Mouse (Mus musculus) R1 (cell line): ENCODE measurements around the gene Dlg5.

ENCODE experiments used
- DNase-seq: peaks from one replicate; pipeline ENCODE4 v3.0.0-alpha.2; 2018; ENCODE audit warnings: low read depth, low spot score

The Dlg5 gene

GRCm38 (mm10) chr14:24234411-24234810 lies 11.3 kb downstream of the Dlg5 start:
- DNase-seq = peak; percentile 49

- peak; percentile 58 for DNase-seq
Measured at GRCm38 (mm10) chr14:24232641-24233633, 12.8 kb downstream of the Dlg5 start.

GRCm38 (mm10) chr14:24228549-24228948 lies 17.2 kb downstream of the Dlg5 start:
- no peak for DNase-seq

DNA sequence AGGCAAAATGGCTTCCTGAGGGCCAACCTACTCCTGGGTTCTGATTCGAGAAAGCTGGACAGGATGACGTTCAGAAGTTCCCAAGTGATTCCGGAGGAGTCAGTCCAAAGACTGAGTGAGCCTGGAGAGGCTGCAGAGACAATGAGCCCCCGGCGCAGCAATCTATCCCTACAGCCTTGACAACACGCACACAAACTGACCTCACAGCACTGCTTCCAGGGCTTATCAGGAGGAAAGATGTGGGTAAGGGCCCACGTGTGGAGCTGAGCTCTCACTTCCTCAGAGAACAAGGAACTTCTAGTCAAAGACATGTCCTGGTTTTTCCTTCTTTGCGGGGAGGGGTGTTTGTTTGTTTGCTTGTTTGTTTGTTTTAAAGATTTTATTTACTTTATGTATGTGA lies 18.7 kb downstream of the Dlg5 start:
- no peak for DNase-seq

GRCm38 (mm10) chr14:24226344-24226743 lies 19.4 kb downstream of the Dlg5 start:
- DNase-seq = no peak

DNA sequence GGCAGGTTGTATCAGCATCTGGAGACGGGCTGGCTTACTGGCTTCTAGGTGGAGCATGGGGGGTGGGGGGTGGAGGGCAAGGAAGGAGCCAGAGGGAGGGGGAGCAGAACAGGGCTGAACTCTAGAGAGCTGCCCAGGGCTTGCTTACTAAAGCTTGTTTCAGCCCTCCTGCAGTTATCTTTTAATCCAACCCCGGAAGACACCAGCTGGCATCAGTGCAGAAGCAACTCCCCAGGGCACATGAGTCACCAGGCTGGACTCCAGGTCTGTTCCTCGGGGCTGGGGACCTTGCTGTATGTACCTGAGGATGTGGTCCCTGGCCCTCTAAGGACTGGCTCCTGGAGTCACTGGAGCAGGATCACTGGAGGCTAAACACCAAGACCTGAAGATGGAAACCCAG lies 23.0 kb downstream of the Dlg5 start:
- no peak for DNase-seq

GRCm38 (mm10) chr14:24222273-24222672 lies 23.4 kb downstream of the Dlg5 start:
- no peak for DNase-seq

- DNase-seq = peak; percentile 53
Measured at GRCm38 (mm10) chr14:24217362-24217722, 28.4 kb downstream of the Dlg5 start.

DNA sequence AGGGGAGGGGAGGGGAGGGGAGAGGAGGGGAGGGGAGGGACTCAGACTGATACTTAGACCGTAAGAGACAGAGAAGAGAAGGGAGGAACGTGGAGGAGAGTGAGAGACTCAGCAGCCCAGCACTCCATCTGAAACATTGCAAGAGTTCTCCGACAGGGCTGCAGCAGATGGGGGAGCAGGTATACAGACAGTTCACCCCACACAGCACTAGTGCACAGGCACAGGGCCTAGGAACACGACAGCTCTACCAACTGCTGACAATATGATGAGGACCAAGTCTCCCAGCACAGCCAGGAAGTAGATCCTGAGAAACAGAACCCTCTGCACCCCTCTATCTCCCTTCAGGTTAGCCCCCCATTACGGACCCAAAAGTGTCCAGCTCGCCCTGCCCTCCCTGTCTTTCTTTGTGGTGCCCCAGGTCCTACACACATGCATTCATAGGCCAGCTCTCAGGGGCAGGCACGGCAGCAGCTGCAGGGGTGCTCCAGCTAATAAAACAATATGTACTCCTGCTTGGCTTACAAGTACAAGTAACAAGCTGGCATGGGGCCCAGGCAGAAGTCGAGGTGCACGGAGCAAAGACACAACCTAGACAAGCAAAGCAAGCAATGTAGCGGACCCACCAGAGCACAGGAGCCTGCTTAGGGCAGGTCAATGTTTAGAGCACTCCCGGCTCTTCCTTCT lies 28.9 kb downstream of the Dlg5 start:
- DNase-seq = no peak

- no peak for DNase-seq
Measured at GRCm38 (mm10) chr14:24216064-24216463, 29.7 kb downstream of the Dlg5 start.

GRCm38 (mm10) chr14:24214436-24214835 lies 31.3 kb downstream of the Dlg5 start:
- no peak for DNase-seq

DNA sequence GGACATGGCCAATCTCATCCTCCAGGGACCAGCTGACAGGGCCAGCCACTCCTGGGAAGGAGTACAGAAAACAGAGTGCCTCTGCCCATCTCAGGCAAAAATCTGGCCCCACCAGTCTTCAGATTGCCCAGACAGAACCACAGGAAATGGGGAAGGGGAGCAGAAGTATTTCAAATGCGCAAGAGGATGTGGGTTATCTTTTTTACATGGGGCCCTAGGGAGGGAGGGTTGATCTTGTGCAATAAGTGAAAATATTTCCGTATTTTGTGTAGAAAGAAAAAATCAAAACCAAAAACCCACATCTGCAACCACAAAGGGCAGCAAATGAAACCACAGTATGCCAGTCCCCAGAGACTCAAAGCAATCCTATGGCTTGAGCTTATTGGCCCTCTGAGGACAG lies 32.4 kb downstream of the Dlg5 start:
- DNase-seq = no peak

- DNase-seq = peak; percentile 61
Measured at GRCm38 (mm10) chr14:24212861-24213260, 32.9 kb downstream of the Dlg5 start.

DNA sequence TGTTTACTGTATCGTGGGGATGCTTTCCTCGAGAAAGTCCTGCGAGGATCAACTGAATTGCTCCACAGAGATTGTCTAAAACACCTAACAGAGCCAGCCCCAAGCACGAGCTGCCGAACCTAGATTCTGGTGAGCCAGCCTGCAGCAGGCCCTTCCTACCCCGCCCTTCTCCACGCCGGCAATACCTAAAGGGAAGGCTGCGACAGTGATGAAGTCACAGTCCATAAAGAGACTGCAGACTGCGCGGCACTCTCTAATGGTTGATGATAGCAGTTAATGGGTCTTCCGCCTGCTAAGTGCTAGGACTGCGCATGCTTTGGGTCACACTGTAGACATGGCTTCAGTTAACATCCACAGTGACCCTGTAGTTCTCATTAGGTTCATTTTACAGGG lies 38.4 kb downstream of the Dlg5 start:
- no peak for DNase-seq

- DNase-seq = no peak
Measured at GRCm38 (mm10) chr14:24206736-24207359, 38.9 kb downstream of the Dlg5 start.

- no peak for DNase-seq
Measured at GRCm38 (mm10) chr14:24206314-24206713, 39.4 kb downstream of the Dlg5 start.

GRCm38 (mm10) chr14:24205281-24205871 lies 40.3 kb downstream of the Dlg5 start:
- no peak for DNase-seq

GRCm38 (mm10) chr14:24203210-24203609 lies 42.5 kb downstream of the Dlg5 start:
- DNase-seq = no peak

- no peak for DNase-seq
Measured at GRCm38 (mm10) chr14:24200771-24201170, 44.9 kb downstream of the Dlg5 start.

DNA sequence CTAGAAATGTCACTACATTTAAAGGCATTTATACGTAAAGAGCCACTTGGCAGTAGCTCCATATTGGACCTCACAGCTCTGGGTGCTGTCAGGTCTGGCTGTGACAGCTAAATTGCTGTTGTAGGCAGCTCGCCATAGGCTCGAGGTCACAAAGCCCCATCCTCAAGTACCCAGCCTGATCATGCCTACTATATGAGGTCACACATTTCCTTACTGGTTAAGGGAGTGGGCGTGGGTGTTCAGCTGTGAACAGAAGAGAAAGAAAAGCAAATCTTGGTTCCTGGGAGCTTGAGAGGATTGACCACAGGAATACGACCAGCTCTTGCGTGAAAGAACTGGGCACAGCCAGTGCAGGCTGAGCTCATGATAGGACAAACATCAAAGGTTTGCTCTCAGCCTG lies 46.0 kb downstream of the Dlg5 start:
- DNase-seq = no peak

DNA sequence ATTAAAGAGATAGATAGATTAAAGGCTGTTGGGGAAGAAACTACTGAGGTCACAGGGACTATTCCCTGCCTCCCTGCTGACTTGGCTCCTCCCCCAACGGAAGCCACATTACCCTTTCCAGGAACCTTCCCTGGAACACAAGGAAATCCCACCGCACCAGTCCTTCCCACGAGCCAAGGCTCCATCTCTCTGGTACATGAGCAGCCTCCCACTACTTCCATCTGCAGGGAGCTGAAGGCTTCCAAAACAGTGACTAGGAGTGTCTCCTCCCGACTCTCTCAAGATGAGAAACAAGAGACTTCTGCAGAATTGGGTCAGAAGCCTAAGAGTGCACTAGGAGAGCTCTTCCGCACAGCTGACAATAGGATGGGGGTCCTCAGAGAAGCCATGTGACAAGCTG lies 47.9 kb downstream of the Dlg5 start:
- no peak for DNase-seq

DNA sequence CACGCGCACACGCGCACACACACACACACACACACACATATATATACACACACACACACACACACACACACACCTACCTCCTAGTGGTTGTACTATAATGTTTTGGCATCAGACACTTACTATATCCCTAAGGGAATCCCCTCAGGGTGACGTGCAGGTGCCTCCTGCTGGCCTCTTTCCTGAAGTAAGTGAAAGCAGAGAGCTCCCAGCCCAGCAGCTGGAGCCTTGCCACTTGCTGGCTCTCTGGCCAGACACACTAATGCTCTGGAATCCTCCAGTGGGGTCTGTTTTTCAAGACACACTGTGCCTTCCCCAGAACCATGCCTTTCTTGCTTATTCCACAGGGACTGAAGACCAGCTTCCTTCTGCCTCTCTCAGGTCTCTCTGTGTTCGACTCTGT lies 48.8 kb downstream of the Dlg5 start:
- no peak for DNase-seq
